Mouse (Mus musculus): ENCODE results near the gene Acan.

Acan gene

GRCm38 (mm10) chr7:79053383-79053889 lies at the start of gene Acan:
Gene Acan (plus strand): TSS chr7:79053483.
- DNase-seq (ENCODE audit: low read depth, low spot score): no peak

- no peak for DNase-seq (ENCODE audit: low read depth, low spot score)
Observed at GRCm38 (mm10) chr7:79021293-79021905, 31.9 kb upstream of the Acan start.

GRCm38 (mm10) chr7:79029138-79029537 lies 24.1 kb upstream of the Acan start:
- DNase-seq (ENCODE audit: low read depth, low spot score): no peak

- DNase-seq (ENCODE audit: low read depth, low spot score): no peak
Observed at GRCm38 (mm10) chr7:79033745-79034144, 19.5 kb upstream of the Acan start.

- no peak for DNase-seq (ENCODE audit: low read depth, low spot score)
Observed at GRCm38 (mm10) chr7:79034521-79034920, 18.8 kb upstream of the Acan start.

DNA sequence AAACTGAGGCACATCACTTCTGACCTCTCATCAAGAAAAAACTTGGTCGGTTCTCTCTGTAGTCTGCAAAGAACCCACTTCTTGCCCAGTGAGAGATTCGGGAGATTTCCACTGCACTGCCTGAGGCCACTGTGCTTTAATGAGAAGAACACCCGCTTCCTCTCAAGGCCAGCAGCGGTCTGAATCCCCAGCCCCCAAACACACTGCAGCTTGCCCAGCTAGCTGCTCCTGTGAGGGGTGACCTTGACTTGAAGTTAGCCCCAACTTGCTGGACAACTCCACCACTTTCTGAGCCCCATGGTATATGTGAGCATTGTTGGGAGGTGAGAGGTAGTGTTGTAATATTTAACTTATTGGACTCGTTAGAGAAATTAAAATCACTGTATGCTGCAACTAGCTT lies 1.2 kb upstream of the Acan start:
- no peak for DNase-seq (ENCODE audit: low read depth, low spot score)

DNA sequence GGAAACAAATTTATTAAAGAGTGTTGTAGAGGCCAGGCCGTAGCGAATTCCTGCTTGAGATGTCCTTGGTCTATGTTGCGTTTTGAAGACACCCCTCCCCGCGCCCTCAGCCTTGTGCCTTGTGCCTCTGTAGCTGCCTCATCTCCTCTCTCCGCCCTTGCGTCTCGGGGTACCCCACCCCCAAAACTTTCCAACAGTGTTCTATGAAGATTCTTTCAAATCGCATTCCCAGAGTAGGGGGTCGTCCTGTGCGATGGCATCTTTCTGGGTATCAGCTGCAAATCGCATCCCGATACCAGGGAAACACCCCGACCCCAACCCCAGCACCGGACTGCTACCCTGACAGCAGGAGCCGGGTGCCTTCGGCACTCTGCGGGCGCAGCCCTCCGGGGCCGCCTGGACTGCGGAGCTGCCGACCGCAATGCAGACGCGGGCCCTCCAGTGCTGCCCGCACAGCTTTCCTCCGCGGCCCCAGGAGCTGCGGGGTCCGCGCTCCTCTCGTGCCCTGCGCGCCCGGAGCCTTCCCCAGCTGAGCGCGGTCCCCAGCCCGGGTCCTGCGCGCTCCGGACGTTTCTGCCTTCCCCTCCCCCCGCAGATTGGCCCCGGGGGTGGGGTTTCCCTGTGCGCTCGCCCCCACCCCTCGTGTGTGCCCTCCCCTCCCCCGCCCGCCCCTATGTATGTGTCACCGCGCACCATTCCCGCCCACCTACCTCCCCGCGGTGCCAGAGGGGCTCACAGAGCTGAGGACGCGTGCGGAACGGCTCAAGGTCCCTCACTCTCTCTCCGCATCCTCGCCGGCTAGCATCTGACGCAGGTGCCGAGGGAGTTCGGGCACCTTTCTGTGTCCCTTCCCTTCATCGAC lies 531 bp upstream of the Acan start:
- DNase-seq (ENCODE audit: low read depth, low spot score): no peak

- DNase-seq (ENCODE audit: low read depth, low spot score): no peak
Observed at GRCm38 (mm10) chr7:79054111-79054510, 828 bp downstream of the Acan start.

- peak; percentile 5 for DNase-seq (ENCODE audit: low read depth, low spot score)
Observed at GRCm38 (mm10) chr7:79058546-79058945, 5.3 kb downstream of the Acan start.

GRCm38 (mm10) chr7:79067466-79067865 lies 14.2 kb downstream of the Acan start:
- DNase-seq (ENCODE audit: low read depth, low spot score): no peak

GRCm38 (mm10) chr7:79068231-79068630 lies 14.9 kb downstream of the Acan start:
- no peak for DNase-seq (ENCODE audit: low read depth, low spot score)

DNA sequence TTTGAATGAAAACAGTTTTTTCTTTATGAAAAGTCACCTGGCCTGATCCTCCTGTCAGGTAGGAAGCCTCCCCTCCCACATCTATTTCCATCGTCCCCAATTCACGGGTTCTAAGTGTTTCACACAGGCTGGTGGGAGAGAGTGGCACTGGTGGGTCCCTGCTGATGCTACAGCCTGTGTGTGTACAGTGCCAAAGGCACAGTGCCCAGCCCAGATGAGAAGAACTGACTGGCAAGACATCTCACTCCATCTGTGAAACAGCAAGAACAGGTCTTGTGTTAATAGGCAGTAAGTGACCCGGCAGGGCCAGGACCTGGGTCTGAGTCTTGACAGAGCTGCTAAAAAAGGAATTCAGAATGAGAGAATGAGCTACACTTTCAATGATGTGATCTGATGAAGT lies 25.9 kb downstream of the Acan start:
- DNase-seq (ENCODE audit: low read depth, low spot score): no peak

- peak; percentile 66 for DNase-seq (ENCODE audit: low read depth, low spot score)
Observed at GRCm38 (mm10) chr7:79080572-79081399, 27.5 kb downstream of the Acan start.

DNA sequence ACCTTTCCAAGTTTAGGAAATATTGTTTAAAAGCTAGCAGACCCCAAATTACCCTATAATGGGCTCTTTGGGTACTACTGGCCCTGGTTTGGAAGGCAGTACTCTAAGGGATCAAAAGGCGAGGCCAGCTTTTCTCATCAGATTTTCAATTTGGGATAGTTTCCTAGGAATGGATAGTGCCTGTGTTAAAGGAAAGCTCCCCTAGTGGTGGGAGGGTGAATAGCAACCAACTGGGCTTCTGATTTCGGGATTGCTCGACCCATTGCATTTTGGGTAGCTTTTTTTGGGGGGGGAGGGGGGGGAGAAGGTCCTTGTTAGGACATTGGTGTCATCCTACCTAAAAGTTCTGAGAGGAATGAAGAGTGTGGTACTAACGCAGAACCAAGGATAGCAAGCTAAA lies 35.8 kb downstream of the Acan start:
- peak; percentile 26 for DNase-seq (ENCODE audit: low read depth, low spot score)

DNA sequence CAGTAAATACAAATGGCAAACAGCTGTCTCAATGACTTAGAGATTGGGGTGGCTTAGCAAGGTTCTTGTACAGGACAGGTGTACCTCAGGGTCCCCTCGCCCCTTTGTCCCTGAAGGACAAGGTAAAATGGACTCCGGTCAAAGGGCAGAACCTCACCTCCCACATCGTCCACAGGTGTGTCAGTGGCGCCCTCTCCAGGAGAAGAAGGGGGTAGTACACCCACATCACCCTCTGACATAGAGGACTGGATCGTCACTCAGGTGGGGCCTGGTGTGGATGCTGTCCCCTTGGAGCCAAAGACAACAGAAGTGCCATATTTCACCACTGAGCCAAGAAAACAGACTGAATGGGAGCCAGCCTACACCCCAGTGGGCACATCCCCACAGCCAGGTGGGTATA lies 43.2 kb downstream of the Acan start:
- DNase-seq (ENCODE audit: low read depth, low spot score): no peak

DNA sequence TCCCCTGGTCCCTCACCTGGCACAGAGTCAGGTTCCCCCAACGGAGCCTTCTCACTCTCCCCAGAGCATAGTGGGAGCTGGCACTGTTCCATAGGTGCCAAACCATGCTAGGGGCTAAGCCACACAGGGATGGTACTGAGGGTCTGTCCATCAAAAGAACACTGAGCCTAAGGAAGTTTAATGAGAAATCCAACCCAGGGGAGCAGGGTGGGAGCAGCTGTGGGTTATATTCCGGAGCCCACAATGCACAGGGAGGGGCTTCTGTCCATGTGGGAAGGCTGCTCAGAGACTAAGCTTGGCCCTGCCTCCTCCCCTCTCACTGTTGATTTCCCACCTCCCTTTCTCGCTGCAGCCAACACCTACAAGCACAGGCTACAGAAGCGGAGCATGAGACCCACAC lies 60.6 kb downstream of the Acan start:
- DNase-seq (ENCODE audit: low read depth, low spot score): no peak

DNA sequence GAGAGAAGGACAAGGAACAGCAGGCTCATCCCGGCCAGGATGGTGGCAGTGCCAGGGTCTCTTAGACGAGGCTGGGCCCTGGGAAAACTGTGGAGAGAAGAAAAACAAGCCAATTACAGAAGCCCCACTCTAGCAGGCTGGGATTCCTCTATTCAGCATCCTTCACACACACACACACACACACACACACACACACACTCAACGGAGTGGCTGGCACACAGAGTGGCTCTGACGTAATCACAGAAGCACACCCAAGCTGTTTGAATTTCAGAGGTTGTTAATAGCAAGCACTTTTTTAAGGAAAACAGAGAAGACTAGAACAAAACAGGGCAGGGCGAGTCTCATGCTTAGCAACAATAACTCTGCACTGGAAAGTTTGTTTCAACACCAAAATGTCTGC lies 70.2 kb downstream of the Acan start:
- no peak for DNase-seq (ENCODE audit: low read depth, low spot score)

- no peak for DNase-seq (ENCODE audit: low read depth, low spot score)
Observed at GRCm38 (mm10) chr7:79129883-79130282, 76.6 kb downstream of the Acan start.

DNA sequence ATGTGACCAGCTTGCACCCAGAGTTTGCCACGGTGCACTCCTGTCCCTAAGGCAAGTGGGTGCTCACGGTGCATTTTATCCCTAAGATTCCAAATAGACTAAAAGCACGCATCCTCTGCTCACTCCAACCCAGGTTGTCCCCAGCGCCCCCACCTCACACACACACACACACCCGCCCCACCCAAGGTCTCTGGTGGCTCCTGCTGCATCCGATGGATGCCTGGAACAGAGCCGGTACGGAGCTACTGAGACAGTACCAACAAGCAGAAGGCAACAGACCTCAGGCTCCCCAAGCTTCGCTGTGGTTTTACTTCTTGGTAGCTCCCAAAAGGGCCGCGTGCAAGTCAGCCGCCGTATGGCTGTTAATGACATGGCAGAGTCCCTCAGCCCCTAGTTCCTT lies 77.1 kb downstream of the Acan start:
- no peak for DNase-seq (ENCODE audit: low read depth, low spot score)

- DNase-seq (ENCODE audit: low read depth, low spot score): no peak
Observed at GRCm38 (mm10) chr7:79130843-79131444, 77.7 kb downstream of the Acan start, which contains the start of gene Hapln3. Gene Hapln3 (minus strand): TSS chr7:79131018.

DNA sequence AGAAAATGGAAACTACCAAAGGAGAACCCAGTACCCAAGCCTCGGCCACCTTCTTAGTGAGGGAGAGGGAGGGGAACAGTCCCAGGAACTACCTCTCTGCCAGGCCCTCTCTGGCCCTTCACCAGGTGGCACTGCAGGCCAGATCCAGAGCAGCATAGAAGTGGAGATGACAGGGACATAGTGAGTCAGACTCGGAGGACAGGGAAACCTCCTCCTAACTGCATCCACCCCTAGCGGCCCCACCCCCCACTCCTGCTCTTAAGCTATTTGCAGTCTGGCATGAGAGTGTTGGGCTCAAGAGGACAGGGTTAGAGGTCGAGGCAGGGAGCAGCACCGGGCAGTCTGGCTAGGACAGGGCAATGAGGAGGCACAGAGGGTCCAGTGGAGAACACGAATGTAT lies 80.1 kb downstream of the Acan start:
- DNase-seq (ENCODE audit: low read depth, low spot score): no peak
